Mouse (Mus musculus): ENCODE measurements around the gene Adssl1.
A peak's percentile ranks its signal among the peaks of the same experiment; 100 is the strongest.

Gene Adssl1

DNA sequence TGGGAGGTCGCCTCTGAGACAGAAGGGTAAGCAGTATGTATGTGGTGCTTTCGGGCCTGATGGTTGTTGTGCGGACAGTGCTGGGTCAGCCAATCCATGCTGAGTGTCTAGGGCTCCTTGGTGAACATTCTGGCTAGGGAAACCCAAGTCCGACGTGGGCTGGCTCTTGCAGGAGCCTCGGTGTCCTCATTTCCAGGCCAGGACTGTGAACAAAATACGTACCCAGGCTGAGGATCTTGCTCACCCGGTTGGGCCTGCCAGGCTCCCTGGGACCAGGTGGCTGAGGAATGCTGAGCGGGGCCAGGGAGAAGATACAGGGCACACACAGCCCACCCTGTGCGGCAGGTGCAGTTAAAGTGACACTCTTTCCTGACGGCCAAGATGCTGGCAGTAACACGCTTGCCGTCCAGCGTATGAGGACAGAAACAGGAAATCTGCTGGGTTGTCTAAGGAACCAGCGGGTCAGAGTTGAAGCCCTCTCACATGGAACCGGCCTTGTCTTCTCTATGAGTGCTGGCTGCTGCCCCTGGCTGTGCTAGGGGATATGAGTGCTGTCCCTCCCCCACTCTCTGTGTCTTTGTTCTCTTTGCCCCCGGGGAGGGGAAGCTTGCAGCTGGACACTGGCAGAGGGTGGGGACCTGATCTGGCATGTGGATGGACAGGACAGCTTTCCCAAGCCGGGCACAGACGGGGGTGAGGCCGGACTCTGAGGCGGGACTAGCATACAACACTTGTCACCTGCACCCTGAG lies 26.7 kb upstream of the Adssl1 start:
- no peak for DNase-seq (ENCODE audit: low spot score)

DNA sequence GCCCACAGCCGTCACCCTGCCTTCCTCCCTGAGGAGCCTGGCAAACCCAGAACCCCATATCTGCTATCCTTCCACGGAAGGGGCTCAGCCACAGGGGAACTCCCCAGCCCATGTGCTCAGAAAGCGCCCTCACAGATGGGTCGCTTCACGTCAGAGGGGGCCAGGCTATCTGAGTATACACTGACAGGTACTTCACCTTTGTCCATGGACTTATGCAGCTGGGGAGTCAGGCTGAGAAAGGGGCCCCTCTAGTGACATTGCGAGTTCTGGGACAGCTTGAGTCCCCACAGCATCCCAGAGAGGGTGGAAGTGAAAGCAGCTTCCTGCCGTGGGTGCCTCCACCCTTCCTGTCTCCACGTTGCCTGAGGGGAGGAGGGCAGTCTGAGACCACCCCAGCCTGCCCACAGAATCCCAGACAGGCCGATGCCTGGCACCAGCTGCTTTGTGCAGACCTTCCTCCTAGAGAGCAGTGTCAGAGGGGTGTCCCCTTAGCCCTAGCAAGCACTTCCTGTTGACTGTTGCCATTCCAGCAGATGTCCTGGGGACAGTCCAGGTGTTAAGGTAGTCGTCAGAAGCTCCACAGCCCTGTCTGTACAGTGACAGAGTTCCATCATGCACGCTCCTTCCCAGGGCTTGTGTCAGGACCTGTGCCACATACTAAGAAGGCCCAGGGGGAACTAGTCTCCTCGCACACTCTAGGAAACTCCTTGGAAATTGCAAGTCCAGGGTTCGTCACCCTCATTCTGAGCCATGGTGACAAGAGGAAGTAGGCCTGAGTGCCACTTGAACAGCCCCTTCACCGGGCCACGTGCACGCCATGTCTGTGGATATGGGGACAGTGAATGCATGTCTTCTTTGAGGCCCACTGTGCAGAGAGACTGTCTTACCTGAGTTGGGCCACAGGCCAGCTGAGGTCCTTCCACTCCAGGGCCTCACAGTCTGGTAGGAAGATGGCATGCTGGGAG lies 25.6 kb upstream of the Adssl1 start:
- DNase-seq (ENCODE audit: low spot score), result no peak

DNA sequence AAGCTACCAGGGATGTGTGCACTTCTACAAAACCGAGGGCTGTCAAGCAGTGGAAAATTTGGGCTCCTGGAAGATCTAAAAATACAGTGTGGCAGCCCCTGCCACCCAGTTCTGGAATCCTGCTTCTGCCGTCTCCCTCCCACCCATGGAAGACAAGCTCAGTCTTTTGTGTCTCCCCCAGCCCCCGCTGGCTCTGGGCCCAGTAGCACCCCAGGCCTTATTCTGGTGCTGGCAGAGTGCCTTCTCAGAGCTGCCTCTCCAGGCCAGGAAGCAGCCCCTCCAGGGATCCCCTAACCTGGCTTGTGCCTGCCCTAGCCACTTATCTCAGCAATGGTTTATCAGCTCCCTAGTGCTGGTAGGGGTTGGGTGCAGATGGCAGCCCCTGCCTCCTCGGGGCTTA lies 24.9 kb upstream of the Adssl1 start:
- peak; percentile 31 for DNase-seq (ENCODE audit: low spot score)

DNA sequence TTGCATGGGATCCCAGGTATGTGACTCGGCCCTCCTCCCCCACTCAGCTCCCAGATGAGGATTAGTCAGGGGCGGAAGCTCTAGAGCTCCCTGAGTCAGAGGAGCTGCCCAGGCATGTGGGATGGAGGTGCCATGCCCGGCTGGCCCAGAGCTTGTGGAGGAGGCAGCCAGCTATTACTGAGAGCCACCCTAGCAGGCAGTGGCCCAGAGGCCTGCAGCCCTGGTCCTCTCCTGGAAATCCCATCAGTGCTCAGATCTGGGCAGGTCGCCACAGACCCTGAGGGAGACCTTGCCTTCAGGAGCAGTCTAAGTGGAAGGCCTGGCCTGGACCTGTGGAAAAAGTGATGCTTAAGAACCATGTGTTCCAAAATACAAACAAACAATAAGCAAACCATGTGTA lies 24.2 kb upstream of the Adssl1 start:
- DNase-seq (ENCODE audit: low spot score), result peak; percentile 51

DNA sequence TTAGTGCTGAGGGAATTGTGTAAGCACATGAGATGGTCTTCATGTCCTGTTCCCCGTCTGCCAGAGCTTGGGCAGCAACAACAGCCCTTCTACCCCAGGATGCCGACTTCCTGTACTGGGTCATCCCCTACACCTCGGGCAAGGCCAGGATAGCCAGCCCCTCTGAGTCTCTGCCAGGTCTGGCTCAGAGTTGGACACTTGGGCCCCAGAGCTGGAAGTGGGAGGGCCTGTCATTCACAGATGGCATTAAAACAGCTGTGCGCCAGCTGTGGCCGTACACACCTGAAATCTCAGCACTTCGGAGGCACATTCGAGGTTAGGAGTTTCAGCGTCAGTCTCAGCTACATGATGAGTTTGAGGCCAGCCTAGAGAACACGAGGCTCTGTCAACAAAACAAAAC lies 23.4 kb upstream of the Adssl1 start:
- no peak for DNase-seq (ENCODE audit: low spot score)

DNA sequence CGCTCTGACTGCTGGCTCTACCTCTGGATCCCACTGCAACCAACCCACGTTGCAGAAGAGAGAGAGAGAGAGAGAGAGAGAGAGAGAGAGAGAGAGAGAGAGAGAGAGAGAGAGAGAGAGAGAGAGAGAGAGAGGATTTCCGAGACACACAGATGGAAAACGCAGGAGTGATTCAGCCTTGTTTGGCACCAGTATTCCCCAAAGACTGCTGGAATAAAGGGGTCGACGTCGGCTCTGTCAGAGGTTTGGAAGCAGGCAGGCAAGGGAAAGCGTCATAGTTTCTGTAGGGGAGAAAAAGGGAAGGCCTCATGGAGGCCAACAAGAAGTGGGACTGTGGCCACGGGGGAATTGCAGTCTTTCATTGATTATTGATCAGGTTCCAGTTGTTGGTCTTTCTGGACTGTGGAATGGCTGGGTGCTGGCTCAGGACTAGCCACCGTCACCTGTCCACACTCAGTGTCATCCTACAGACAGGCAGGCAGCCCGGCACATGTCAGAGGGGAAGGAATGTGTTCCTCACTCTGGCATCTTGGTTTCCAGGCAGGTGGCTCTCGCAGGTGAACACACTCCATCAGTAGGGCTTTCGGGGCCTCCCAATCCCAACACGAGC lies 22.8 kb upstream of the Adssl1 start:
- no peak for DNase-seq (ENCODE audit: low spot score)

DNA sequence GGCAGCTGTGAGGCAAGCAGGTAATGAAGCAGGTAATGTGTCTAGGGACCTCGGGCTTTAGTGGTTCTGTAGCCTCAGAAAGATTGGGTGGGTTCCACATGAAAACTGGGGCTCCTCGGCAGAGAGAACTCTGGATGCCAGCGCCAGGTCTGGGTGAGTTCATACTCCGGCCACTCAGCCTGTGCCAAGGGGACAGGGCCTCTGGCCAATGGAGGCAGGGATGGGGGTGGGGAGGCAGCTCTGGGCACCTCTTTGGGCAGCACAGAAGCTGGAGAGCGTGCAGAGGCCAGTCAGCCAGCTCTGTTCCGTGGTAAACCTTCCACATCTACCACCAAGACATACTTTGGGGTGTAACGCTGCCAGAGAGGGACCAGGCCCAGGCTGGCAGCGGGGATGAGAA lies 22.2 kb upstream of the Adssl1 start:
- no peak for DNase-seq (ENCODE audit: low spot score)

DNA sequence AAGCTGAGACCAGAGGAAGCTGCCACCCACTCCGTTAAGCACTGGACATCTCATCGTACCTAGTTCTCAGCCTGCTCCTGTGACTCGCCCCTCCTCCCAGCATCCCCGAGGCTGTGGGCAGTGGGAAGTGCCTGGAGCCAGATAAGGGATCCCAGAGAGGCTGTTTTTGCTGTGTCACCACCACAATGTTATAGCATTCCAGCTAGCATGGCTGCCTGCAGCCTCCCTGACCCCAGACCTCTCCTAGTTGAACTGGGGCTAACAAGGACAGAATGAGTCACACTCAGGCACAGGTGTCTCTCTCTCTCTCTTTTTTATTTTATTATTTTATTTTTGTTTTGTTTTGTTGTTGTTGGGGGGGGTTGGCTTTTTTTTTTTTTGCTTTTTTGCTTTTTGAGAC lies 20.6 kb upstream of the Adssl1 start:
- DNase-seq (ENCODE audit: low spot score), result peak; percentile 43

DNA sequence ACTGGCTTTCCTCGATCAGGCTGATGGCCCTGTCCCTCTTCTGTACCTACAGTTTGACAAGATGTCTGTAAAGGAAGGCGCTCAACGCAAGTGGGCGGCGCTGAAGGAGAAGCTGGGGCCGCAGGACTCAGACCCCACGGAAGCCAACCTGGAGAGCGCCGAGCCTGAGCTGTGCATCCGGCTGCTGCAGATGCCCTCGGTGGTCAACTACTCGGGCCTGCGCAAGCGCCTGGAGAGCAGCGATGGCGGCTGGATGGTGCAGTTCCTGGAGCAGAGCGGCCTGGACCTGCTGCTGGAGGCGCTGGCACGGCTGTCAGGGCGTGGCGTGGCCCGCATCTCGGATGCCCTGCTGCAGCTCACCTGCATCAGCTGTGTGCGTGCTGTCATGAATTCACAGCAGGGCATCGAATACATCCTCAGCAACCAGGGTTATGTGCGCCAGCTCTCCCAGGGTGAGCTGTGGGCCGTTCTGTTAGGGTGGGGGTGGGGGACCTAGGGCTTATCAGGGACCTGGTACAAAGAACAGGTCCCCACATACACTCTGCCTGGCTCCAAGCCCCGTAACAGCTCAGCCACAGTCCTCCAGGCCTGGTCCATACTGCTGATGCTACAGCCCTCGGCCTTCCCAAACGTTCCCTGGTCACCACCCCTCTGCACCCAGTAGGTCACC lies 19.8 kb upstream of the Adssl1 start:
- no peak for DNase-seq (ENCODE audit: low spot score)

DNA sequence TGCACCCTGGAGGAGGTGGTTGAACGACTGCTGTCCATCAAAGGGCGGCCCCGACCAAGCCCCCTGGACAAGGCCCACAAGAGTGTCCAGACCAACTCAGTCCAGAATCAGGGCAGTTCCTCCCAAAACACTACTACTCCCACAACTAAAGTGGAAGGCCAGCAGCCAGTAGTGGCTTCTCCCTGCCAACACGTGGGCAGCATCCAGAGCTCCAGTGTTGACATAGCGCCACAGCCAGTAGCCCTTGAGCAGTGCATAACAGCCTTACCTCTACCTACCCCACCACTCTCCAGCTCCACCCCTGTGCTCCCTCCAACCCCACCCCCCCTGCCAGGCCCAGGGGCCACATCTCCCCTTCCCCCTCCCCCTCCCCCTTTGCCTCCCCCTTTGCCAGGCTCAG lies 15.8 kb upstream of the Adssl1 start:
- no peak for DNase-seq (ENCODE audit: low spot score)

DNA sequence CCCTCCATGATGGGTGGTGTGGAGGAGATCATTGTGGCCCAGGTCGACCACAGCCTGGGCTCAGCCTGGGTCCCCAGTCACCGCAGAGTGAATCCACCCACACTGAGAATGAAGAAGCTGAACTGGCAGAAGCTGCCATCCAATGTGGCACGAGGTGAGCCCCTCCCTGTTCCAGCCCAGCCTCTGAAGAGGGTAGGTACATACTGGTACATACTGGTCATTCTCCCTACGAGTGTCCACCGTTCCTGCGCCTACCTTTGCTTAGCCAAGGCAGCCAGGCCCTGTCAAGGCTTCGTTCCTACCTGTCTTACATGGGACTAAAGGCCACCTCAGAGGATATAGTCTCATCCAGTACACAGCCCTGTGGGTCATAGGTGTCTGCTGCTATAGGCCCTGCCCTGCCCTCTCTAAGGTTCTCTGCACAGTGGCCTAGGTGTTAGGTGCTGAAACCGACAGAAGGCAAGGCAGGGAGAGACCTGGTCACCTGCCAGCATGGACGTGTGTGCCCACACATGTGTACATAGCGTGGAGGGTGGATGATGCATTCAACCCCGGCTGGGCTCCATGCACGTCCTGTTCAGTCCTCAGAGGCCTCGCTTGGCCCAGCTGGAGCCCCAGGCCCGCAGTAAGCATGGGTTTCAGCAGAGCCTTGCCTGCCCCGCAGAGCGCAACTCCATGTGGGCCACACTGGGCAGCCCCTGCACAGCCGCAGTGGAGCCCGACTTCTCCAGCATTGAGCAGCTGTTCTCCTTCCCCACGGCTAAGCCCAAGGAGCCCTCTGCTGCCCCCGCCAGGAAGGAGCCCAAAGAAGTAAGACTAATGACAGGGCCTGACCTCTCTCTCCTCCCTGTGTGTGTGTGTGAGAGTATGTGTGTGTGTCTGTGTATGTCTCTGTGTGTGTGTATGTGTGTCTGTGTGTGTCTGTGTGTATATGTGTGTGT lies 14.9 kb upstream of the Adssl1 start:
- peak; percentile 58 for DNase-seq (ENCODE audit: low spot score)

DNA sequence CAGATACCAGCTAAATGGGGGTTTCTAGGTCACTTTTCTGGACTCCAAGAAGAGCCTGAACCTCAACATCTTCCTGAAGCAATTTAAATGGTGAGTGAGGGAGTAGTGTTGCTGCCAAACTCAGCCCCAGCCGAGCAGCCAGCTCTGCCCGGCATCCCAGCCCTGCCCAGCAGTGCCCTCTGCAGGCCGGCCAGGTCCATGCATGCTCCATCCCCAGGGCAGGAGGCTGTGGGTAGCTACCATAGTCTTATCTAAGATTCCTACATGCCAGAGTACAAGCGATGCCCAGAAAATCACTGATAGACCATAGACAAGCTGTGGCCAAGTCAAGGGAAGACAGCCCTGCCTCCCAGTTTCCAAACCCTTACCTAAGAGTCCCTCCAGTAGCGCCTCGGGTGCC lies 14.1 kb upstream of the Adssl1 start:
- DNase-seq (ENCODE audit: low spot score), result peak; percentile 62

DNA sequence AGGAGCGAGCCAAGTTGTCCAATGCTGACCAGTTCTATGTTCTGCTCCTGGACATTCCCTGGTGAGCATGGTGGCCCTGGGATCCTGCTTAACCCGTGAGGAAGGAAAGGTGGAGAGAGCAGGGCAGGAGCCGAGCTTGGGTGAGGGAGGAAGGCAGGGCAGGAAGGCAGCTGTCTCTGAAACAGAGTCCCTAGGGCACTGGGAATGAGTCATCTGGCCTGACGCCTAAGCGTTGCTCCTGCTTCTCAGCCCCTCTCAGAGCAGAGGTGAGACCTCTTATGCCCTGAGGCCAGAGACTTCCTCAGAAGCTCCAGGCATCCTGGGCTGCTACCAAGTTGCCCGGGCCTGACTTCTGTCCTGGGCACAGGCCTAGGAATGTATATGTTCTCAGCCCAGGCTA lies 12.8 kb upstream of the Adssl1 start:
- DNase-seq (ENCODE audit: low spot score), result peak; percentile 72

DNA sequence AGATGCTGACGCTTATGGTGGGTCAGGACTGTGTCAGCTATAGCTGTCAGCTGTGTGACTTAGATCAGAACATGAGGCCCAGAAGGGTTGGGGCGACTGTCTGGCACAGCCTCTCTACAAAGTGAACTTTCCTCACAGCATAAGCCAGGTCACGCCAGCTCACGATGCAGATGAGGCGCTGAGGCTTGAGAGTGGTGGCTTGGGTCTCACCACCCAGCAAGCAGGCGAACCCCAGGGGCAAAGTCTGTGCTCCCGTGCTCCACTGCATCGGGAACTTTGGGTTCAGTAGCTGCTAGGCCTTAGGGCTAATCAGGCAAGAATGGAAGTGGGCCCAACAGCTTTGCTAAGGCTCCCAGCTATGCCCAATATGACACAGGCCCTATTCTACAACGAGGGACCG lies 10.8 kb upstream of the Adssl1 start:
- DNase-seq (ENCODE audit: low spot score), result no peak

DNA sequence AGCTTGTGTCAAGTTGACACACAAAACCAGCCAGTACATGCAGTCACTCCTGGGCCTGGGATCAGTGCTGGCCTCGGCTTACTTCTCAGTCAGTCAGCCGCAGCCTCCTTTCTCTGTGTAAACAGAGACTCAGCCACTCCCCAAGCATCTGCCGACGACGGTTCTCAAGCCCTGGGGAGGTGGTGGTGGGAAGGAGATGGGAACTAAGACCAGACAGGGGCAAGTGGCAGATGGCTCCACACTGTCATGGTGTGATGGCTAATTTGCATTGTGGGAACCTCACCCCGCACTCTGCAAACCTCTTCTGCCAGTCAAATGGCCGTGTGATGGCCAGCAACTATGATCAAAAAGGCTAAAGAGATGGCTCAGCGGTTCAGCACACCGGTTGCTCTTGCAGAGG lies 3.2 kb upstream of the Adssl1 start:
- no peak for DNase-seq (ENCODE audit: low spot score)

DNA sequence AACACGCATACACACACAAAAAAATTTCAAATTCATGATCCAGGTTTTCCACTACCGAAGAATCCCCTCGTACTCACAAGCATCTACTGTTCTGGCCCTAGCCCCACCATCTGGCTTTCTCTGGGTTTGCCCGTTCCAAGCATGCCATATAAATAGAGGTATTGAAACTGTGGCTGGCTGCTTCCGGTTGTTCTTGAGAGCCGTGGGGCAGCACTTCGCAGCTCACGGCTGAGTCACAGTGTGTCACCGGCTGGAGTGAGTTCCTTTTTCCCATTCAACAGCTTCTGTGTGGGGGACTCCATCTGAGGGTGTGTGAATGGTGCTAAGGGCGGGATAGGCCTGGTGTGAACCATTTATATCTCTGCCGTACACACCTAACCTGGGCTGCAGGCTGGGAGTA lies 2.7 kb upstream of the Adssl1 start:
- no peak for DNase-seq (ENCODE audit: low spot score)

DNA sequence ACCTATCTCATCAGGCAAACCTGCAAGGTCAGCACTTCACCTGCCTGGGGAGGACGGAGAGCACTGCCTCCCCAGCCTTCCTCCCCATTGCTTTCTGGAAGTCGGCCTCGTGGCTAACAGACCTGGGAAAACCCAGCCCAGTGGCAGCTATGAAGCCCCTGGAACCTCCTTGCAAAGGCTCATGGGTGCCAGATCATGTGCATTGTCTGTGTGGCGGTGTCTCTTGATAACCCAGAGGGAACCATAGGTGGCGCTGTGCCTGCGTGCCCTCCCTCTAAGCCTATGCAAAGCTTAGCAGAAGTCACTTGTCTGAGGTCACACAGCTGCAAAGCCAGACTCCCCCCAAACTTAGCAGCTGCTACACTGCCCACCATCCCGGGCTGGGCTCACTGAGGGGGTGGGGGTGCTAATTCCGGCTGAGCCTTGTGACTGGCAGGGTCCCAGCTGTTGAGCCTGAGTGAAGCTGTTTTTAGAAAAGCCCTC lies 1.9 kb upstream of the Adssl1 start:
- peak; percentile 31 for DNase-seq (ENCODE audit: low spot score)

DNA sequence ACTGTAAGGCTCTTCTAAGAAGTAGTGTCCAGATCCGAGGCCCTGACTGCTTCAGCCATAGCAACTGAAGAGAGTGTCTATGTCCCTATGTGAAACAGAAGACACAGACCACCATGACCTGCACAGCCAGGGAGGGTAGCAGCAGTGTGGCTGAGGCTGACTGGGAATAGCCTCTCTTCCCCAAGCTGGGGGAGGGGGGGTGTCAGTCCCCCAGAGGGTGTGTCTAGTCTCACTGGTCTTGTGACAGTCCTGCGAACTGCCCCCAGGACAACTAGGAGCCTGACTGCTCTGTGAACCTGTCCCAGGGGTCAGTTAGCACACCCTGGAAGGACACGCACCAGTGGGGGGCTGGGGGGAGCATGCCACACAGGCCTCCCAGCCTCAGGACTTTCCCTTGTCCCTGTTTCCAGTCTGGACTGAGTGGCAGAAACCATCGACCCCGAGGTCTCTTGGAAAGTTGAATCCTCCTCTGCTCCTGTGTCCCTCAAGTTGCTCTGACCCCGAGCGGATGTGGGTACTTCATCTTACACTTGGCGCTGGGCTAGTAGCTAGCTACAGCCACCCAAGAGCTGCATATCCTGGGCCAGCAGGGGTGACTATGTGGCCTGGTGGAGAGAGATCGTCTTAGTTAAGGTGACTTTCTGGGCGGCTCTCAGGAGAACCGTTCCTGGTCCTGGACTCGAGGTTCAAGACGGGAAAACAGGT lies 712 bp upstream of the Adssl1 start:
- DNase-seq (ENCODE audit: low spot score), result no peak

DNA sequence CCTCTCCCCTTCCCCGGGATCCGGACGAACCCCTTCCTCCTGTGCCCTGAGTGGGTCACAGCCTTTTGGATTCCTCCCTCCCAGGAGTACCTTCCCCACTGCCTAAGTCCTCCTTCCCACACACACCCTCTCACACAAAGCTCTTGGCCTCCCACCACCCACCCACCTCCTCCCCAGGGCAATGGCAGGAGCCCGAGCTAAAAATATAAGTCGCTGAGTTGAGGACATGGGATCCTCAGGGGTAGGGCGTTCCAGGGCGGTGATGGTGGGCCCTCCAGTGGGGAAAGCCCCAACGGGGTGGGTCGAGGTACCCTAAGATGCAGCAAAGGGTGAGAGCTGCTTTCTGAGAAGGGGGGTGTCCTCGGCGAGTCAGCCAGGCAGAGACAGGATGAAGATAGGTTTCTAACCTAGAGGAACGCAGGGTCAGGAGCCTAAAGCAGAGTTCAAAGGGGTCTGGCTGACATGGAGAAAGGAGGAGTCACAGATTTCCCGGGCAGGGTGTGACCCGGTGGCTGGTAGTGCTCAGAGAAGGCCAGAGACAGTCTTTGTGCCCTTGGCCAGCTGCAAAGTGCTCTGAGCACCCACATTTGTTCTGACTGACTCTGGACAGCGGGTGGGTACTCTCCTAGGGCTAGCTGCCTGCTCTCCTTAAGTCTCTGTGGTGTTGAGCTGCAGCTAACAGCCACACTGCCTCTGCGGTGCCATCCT lies 663 bp downstream of the Adssl1 start:
- no peak for DNase-seq (ENCODE audit: low spot score)

DNA sequence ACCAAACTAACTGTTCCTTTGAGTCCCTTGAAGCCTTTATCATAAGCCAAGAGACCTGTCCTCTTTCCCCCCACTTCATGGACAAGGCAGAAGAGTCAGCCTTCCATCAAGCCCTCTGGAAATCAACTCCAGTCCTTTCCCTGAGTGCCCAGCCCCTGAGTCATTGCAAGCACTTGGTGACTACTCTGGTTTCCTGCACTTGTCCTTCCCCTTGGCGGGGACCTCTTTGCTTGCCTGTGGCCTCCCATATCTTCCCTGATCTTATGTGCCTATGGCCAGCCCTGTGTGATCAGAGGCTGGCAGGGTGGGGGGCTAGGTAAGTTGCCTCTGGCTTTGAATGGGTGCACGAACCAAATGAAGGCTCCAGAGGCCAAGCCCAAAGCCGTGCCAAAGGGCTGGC lies 2.1 kb downstream of the Adssl1 start:
- DNase-seq (ENCODE audit: low spot score), result no peak
